Mouse (Mus musculus): Measurements from ENCODE around the gene Vasp.

The Vasp gene

GRCm38 (mm10) chr7:19271238-19272172 lies at the start of gene Vasp:
TSS of gene Vasp (minus strand) at chr7:19271817.
- DNase-seq (ENCODE audit: low spot score), result peak; percentile 80

DNA sequence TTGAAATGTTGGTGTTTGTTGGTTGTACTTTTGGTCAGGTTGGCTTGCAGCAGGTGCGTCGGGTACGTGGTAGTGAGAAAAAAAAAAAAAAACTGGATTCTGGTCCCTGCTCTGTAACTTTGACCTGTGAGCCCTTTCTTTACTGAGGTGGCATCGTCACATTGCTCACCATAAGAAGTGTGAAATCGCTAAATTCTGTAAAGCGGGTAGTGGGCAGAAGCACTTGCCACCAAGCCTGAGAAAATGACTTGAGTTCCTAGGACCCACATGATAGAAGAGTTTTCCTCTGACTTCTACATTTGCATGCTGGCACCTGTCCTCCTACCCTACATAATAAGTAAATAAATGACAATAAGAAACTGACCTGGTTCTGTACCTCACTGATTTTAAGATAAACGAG lies 49.0 kb upstream of the Vasp start:
- no peak for DNase-seq (ENCODE audit: low spot score)

DNA sequence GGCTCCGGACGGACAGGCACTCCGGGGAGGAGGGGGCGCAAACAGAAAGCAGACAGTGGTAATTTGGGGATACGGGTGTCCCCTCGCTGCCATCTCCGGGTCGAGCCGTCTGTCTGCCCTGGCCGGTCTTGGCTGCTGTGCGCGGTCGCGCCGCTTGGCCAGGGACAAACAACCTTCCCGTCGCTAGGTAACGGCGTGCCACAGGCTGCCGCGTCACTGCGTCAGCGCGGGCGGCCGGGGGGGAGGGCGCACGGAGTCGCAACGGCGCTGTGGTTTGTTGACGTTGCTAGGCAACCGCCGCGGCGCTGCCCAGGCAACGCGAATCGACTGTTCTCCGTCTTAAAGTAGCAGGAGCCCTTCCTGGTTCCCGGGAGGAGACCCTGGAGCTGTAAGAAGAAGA lies 48.3 kb upstream of the Vasp start:
- peak; percentile 94 for DNase-seq (ENCODE audit: low spot score)

DNA sequence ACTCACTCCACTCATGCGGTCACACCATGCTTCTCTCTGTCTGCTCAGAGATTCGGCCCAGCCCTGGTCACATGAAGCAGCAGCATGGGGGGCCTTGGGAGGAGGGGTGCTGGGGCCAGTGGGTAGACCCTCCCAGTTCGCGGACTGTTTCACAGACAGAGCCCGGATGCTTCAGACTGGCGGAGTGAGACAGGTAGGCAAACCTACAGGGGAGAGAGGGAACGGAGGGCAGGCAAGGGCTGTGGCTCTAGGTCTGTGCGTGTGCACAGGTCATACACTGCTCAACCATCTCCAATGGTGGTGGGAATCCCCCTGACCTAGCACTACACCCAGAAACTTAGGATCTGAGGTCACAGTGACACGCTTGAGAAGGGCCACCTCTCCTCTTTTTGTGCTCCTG lies 47.8 kb upstream of the Vasp start:
- no peak for DNase-seq (ENCODE audit: low spot score)

DNA sequence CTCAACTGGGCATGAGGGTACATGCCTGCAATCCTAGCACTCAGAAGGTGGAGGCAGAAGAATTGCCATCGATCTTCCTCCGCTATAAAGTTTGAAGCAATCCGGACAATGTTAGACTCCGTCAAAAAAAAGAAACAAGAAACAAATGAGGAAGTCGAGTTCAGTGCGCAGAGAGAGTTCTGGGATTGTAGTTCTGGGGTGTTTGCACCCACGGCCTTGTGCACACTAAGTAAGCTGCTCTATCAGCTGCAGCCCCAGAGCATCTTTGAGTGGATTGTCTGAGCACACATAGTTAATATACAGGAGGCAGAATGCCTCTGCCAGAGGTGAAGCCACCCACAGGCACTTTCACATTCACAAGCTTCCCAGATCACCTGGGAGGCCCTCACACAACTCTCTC lies 47.1 kb upstream of the Vasp start:
- DNase-seq (ENCODE audit: low spot score), result no peak

DNA sequence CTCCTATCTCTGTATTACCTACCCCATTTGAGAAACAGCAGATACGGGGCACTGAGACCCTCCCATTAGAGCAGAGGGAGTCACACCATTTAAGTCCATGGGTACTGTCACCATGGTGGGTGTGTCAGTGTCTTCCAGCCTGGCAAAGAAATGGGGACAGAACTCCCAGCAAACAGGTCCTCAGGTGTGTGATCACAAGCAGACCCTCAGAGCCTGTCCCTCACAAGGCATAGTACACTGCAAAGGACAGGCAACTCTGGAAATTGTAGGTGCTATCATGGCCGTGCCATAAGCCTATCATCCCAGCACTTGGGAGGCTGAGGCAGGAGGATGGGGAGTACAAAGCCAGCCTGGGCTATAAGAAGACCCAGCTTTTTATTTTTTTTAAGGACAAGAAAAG lies 46.6 kb upstream of the Vasp start:
- no peak for DNase-seq (ENCODE audit: low spot score)

GRCm38 (mm10) chr7:19316451-19317161 lies 45.0 kb upstream of the Vasp start:
- DNase-seq (ENCODE audit: low spot score), result peak; percentile 56

DNA sequence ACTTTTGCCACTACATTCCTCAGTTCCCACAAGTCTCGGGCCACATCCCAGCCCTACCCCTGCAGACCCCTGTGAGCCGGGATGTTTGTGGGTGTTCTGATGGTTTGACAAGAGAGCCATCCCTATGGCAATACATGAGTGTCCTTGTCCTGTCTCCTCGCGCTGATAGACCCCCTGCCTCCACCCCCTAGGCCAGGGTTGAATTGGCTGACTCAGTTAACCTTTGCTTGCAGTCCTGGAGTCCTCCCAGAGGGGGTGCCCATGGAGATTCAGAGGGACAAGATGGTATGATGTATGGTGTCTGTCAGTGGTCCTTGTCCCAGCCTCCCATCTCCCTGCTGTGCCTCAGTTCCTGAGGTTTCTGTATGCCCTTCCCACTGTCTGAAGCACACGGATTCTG lies 42.4 kb upstream of the Vasp start:
- no peak for DNase-seq (ENCODE audit: low spot score)

GRCm38 (mm10) chr7:19311991-19312390 lies 40.4 kb upstream of the Vasp start:
- DNase-seq (ENCODE audit: low spot score), result no peak

DNA sequence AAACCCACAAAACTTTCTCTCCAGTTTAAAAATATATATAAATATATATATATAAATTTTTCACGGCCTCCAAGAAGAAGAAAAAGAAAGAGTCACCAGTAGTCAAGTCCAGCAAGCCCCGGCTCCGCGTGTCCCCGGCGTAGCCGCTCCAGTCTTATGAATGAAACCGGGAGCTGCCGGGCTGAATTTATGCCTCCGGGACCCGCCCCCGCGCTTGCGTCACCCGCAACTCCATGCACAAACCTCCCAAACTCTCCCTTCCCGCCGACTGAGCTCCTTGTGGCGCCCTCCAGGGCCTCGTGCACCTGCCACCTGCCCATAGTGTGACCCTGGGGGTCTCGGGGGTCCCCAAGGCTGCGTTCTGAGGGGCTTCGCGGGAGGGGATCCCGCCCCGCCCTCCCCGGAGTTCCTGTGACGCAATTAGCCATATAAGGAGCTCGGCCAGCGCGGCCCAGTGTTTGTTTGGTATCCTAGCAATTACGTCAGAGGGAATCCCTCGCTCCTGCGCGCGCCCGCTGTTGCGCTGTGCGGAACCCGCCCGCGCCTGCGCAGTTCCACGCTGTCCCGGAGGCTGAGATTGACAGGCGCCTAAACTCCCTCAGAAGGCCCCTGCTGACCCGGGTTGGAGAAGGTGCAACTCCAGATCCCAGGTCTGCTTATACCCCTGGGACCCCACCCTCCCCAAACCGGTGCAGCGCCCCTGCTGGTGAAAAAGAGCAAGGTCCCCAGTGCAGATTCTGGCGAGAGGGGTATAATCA lies 38.4 kb upstream of the Vasp start, which contains the start of gene Fosb:
Gene Fosb, minus strand, starts transcription at position 168 of the 758 bp plus-strand sequence.
- peak; percentile 97 for DNase-seq (ENCODE audit: low spot score)

- no peak for DNase-seq (ENCODE audit: low spot score)
Measured at GRCm38 (mm10) chr7:19309278-19309883, 37.8 kb upstream of the Vasp start.

DNA sequence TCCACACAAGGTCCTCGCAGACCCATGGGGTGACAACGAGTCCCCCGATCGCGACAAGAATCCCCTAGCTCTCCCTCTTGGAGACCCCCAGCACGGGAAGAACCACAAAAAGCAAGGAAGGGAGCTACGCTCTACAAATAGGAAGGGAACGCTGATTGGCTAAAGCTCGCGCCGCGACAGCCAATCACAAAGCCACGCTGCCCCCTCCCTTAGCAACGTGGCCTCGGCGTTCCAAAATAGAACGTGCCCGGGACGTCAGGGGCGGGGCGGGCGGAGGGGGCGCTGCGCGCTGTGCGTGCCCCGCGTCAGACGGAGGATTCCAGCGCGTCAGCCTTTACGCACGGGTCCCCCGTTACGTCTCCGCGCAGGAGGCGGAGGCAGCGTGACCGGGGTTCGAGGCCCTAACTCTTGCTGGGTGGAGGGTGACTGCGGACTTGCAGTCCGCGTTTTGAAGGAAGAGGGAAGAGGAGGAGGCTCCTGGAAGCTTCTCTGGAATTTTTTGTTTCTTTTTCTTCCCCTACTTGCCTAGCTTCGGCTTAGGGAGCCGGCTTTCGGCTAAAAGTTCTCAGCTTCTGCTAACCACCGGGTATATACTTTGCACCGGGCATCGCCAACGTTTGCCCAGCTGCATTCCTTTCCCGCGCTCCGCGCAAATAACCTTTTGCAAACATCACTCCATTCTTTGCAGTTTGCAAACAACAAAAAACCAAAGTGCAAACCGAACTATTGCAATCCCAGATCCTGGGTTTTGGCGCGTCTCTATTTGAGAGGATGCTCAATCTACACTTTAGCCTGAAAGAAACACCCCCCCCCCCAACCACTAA lies 37.0 kb upstream of the Vasp start:
- DNase-seq (ENCODE audit: low spot score), result peak; percentile 95

GRCm38 (mm10) chr7:19307739-19308453 lies 36.3 kb upstream of the Vasp start:
- DNase-seq (ENCODE audit: low spot score), result peak; percentile 82

GRCm38 (mm10) chr7:19306819-19307738 lies 35.5 kb upstream of the Vasp start:
- no peak for DNase-seq (ENCODE audit: low spot score)

DNA sequence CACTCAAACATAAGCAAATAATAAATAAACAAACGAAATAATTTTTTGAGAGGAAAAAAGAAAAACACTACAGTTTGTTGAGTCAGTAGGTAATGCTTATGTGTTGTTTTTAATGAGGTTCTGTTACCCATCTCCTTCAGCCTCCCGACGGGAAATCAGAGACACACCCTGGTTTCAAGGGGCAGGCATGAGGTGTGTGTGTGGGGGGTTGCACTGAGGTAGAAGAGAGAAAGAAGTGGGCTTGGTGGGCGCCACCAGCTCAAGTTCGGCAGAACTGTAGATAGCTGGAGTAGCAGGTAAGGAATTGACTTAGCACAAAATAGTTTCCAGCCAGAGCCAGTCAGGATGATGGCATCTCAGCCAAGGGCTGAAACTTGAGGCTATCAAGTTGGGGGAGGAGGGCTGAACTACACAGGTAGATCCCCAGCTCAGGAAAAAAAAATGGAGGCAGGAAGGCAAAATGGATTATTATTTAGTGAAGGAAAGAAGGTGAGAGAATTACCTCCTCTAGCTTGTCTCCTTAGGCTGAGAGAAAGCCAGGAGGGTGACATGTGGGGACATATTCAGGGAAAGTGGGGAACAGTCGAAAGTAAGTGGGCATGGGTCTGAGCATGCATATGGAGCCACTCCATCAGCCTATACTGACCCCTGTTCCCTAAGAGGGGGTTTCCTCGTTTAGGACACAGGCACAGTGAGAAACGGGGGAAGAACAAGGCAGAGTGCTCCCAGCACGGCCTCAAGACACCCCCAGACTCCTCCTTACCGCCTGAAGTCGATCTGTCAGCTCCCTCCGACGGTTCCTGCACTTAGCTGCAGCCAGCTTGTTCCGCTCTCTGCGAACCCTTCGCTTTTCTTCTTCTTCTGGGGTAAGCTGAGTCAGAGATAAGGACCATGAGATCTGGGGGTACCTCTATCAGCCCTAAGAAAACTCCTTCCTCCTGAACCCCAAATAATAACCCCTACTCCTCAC lies 34.5 kb upstream of the Vasp start:
- DNase-seq (ENCODE audit: low spot score), result no peak

DNA sequence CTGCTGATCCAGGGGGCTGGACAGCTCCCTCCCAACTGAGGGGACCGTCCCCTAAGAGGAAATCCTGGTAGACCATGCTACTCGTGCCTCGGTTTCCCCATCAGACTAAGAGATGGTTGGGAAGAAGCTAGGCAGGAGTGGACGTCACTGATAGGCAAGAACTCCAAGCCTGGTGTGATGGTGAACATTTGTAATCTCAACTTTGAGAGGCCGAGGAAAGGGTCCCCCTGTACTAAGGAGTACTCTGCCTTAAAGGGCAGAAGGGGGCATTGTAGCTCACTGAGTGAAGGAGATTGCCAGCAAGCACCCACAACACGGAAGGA lies 33.8 kb upstream of the Vasp start:
- no peak for DNase-seq (ENCODE audit: low spot score)

GRCm38 (mm10) chr7:19304501-19305412 lies 33.1 kb upstream of the Vasp start:
- DNase-seq (ENCODE audit: low spot score), result no peak
